Mouse (Mus musculus) cerebellum, adult 9-11 months (tissue): Measurements from ENCODE around the gene Spcs1.

ENCODE experiments used
- DNase-seq: peaks from one replicate; pipeline ENCODE4 v3.0.0; 2022

Gene Spcs1

DNA sequence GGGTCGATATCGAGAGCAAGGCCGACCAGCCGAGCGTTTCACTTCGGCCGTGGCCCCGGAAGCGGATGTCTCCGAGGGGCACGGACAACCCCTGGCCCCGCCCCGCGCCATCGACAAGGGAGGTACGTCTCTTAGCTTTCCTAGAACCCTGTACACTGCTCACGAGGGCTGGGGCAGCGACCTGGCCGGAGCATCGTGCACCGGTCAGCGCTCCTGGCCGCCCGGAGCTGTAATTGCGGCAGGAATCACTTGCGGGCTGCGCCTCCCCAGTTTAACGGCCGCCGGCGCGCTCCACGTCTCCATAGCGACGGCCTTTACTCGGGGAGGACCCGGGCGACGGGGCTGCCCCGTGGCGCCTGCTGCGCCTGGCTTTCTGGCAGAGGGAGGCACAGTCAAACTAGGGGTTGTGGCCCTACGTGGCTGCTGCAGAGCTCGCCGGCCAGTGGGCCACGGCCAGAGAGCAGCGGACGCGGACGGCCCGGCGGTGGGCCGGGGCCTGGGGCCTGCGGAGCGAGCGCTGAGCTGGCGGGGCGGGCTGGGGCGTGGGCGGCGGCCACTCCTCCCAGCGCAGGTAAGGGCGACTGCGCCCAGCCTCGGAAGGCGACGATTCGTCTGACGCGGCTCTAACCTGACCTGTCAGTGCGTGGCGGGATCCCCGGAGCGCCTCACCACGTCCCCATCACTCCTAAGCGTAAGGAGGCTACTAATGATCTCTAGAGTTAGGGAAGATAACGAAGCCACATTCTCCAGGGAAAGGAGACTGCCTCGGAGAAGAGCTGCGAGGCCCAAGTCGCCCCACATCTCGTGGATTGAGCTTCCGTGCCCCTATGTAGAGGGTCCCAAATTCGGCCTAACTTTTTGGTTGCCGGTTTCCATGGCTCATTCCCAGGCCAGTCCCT, at the start of gene Spcs1, which contains the start of gene Glt8d1:
Gene Spcs1 (minus strand): TSS at position 366 of the 899 bp plus-strand sequence.
Gene Glt8d1 (plus strand): TSS at position 94 of the 899 bp plus-strand sequence.
- DNase-seq: peak; percentile 85

DNA sequence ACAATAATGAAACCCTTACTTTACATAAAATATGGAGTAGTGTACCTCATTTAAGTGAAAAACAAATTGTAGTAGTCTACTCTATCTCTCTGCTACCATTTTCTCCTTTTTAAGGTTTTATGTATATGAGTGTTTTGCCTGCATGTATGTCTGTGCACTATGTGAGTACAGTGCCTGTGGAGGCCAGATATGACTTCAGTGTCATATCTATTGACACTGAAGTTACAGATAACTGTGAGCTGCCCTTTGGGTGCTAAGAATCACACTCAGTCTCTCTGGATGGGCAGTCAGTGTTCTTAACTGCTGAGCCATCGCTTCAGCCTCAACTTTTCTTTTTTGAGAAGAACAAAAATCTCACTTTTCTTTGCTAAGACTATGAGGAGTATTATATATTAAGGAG, 44.3 kb upstream of the Spcs1 start:
- no peak for DNase-seq

DNA sequence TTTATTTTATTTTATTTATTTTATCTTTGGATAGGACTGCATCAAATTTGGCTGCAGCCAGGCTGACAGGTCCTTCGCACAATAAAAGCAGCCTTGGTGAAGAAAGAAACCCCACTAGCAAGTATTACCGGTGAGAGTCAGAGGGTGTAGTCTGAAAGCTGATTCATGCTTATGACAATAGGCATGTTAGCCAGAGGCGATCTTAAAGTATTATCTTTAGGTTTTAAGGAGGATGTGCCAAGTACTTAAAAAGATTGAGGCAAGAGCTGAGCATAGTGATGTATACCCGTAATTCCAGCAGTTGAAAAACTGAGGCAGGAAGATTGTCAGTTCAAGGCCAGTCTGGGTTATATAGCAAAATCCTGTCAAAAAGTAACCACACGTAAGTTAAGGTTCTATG, 43.8 kb upstream of the Spcs1 start:
- no peak for DNase-seq

DNA sequence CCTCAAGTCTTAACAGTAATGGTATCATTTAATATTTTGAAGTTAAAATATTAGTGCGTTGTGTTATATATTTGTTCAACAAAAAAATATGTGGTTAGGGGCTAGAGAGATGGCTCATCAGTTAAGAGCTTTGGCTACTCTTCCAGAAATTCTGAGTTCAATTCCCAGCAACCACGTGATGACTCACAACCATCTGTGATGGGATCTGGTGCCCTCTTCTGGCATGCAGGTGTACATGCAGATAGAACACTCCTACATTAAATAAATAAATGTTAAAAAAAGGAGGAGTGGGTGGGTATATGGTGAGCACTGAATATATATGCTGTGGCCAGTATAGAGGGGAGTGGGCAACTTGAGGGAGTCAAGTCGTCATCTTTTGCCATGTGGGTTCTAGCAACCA, 24.3 kb upstream of the Spcs1 start:
- no peak for DNase-seq

DNA sequence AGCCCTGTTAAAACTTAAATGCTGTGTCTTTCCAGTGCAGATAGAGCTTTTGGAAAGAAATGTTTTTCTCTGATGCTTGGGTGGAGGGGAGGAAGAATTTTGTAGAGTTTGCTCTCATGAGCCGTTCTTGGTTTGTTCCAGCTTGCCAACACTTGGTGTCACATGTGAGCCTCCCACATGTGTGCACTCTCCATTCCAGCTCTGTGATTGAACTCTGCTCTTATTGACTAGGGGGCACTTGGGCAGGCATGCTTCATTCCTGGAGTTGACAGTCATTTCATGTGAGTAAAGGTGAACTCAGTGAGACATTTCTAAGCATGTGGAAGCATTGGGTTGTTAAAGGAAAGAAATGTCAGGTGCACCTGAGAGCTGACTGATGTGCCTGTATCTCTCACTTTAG, 21.1 kb upstream of the Spcs1 start:
- no peak for DNase-seq

DNA sequence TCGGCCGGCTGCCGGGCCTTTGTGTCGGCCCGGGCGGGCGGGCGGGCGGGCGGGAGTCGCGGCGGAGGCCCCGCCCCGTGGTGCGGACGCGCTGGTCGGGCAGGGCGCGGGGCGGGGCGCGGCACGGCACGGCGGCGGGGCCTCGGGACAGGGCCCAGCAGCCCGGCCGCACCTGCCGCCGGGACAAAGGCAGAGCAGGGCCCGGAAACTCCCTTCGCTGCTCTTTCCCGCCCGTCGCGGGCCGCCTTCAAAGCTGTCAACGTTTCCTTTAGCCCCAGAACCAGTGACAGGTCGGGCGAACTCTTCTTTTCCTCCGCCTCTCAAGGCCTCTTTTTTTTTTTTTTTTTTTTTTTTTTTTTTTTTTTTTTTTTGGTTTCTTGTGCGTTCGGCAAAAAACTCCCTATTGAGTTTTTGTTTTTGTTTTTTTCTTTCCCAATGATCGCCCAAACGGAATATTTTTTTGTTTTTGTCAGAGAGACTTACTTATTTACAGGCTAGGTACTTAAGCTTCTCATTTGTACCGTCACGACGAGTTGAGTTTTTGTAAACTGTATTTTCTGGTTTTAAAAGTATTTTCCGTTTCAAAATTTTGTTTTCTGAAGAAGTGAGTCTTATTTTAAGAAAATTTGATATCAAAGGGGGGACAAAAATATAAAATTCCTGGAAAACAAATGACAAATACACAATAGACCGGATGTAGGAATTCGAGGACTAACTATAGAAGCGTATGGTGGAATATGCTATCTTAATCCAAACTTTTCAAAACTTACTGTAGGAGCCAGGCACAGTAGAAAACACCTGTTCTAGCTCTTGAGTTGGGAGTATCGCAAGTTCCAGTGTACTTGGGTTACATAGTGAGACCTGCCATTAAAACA, 18.1 kb upstream of the Spcs1 start:
- no peak for DNase-seq

DNA sequence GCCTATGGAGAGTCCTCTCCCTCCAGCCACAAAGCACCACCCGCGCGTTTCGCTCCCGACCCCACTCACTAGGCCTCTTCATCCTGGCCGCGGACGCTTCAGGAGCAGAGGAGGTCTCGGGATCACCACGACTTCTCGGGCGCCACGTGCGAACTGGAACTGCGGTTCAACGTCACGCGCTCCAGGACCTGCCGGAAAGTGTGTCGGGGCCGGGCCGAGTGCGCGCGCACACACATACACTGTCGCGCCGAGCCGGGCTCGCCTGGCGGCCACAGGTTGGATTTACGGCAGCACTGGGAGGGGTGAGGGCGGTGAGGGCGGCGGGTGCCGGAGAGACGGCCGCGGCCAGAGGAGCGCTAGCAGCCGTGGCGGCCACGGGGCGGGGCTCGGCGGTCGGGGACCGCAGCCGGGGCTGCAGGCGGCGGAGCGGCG, 17.4 kb upstream of the Spcs1 start, which contains the start of the genes Pbrm1 and Gnl3:
Gene Pbrm1 (plus strand): TSS at position 279 of the 432 bp plus-strand sequence.
Gene Gnl3 (minus strand): TSS at position 293 of the 432 bp plus-strand sequence.
- DNase-seq: peak; percentile 97

DNA sequence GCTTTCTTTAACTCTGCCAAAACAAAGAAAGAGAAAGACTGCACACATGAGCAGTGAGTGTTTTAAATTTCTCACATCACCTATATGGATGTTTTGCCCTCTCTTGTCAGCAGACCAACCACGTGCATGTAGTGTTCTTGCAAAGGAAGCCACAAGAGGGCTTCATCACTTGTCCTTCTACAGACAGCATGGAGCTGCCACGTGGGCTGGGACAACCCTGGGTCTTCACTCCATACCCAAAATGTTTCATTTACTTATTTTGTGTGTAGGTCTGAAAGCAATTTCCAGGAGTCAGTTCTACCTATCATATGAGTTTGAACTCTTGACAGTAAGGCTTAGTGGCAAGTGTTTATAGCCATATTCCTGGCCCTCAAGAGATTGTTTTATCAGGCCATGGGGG, 16.4 kb upstream of the Spcs1 start:
- DNase-seq: no peak

DNA sequence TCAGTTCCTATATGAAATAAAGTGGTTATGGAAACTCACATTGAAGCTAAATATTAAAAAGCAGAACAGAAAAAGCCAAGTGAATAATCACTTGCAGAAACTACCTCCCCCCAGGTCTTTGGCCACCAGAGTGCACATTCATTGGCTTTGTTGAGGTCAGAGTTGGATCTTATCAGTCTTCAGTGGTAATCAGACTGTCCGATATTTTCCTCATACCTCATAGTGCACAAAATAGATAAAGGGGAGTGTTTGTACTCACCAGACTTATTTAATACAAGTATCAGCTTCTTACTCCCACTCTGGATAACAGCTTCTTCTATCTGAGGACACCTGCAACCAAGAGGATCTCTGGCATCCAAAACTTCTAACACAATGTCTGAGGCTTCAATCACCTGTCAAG, 14.6 kb upstream of the Spcs1 start:
- DNase-seq: no peak

DNA sequence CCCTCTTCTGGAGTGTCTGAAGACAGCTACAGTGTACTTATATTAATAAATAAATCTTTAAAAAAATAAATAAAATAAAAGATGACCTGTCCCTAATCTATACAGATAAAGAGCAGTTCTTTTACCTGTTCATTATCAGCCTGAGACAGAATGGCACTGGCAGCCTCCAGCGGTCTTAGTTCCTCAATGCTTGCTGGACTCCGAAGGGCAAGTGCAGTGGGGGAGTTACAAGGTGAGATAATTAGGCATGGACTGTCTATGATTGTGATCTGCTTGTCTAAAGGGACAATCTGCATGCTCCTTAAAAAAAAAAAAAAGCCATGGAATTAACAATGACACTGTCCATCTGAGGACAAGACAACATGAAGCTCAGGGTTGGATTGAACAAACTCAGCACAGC, 12.5 kb upstream of the Spcs1 start:
- no peak for DNase-seq

DNA sequence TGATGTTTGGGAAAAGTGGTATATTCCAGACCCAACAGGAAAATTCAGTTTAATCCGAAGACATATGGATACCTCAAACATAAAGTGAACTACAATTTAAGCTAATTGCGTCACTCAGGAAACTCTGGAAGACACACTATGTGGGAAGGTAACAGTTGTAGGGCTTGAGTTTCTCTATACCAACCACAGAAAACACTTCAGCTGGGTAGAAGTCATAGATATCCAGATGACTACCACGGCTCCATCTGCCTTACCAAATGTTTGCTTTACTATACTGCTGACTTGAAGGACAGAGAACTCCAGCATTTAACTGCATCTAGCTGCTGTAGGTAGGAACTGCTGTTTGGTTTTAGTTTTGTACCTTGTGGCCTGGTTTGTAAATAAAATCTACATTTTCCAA, 10.1 kb upstream of the Spcs1 start:
- DNase-seq: no peak

DNA sequence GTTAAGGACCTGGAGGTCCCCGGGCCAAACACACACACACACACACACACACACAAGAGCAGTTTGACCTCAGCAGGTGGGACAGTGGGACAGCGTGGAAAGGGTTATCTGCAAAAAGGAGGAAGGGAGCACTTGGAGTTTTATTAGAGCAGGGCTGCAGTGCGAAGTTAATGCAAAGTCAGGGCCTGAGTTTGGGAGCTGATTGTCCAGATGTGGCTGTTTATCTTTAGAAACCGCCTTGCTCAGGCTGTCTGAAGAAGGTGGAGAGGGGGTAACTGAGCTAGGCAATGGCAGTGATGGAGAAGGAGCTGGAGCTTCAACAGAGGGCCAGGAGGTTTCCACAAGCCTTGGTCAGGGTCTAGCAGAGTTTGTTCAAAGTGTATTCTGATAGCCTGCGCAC, 5.3 kb upstream of the Spcs1 start:
- DNase-seq: no peak

DNA sequence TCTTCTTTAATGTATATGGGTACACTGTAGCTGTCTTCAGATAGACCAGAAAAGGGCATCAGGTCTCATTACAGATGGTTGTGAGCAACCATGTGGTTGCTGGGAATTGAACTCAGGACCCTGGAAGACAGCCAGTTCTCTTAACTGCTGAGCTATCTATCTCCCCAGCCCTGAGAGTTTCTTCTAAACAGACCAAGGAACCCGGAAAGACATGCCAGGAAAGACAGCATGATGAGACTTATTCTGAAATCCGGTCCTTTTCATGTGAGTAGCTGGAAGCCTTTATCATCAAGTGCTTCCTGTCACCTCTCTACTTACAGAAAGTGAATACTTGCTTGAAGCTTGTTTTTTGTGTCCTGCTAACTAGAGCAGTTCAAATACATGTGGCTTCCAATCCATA, 3.1 kb upstream of the Spcs1 start:
- no peak for DNase-seq

DNA sequence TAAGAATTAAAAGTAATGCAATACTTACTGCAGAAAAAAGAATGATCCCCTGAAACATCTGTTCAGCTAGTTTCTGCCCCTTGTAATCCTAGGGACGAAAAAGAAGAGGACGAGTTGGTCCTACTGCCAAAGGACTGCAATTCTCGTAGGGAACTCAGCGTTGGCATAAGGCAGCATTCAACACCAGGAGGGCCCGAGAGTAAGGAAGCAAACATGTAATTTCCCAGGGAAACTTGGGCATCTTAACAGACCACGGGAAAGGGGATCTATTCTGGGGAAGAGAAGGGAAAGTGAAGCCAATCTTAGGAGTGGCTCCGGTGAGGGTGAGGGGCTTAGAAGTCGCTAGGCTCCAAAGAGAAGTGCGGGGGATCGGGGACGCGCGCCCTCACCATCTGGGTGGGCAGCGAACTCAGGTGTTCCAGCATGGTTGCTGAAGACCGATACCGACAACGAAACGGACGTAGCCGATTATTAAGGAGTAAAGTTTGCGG, 611 bp downstream of the Spcs1 start:
- no peak for DNase-seq

DNA sequence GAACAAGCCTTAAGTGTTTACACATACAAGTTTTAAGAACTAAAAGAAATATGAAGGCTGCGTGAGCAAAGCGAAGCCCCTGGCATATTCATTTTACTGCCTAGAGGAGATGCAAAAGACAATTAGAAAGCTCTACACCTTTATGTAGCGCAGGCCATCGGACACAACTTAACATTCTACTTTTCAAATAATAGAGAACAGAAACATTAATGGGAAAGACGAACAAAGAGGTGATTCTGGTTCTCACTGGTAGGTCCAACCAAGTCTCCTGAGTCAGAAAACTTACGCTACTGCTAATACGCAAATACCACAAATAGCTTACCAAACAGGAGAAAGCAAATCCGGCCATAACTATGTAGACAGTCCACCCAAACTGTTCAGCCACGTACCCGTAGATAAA, 1.1 kb downstream of the Spcs1 start:
- no peak for DNase-seq

DNA sequence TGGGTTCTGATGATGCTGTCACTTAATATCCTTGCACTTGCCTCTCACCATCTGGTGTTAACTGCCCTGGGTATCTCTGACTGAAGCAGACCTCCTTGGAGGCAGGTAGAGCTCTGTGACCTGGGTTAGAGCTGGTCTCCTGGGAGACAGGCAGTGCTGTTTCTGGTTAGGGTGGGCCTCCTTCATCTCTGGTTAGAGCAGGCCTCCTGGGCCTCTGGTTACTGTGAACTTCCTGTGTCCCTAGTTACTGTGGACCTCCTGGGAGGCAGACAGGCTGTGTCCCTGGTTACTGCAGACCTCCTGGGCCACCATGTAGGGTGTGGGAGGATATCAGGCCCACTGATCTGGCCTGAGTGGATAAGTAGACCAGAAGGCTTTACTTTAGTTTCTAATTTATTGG, 5.1 kb downstream of the Spcs1 start:
- DNase-seq: no peak

DNA sequence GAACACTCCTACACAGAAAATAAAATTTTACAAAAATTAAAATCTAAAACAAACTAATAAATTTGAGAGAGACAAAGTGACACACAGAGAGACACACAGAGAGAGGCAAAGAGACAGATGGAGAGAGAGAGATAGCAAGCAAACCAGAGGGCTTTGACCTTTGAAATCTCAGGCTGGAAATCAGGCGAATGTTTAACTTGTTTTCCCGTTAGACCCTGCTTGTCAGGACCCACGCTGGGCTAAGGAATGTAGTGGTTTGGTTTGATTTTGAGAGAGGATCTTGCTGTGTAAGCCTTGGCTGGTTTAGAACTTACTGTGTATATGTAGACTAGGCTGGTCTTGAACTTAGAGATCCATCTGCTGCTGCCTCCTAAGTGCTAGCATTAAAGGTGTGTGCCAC, 25.2 kb downstream of the Spcs1 start:
- no peak for DNase-seq

DNA sequence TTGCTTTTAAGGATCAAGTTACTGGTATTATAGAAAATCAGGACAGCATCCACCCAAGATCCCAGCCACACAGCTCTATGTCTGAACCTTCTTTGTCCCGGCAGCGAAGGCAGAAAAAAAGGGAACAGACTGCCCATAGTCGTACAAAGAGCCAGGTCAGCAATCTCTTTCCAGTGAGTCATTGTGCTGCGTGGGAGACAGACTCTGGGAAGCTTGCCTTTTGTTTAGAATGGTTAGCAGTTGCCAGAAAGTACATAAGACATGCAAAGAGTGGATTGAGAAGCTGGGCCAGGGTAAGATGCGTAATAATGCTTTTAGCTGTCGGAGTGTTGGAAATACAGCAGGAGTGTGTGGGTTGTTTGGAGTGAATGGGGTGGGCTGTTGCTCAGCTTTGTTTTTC, 27.3 kb downstream of the Spcs1 start:
- peak; percentile 28 for DNase-seq

DNA sequence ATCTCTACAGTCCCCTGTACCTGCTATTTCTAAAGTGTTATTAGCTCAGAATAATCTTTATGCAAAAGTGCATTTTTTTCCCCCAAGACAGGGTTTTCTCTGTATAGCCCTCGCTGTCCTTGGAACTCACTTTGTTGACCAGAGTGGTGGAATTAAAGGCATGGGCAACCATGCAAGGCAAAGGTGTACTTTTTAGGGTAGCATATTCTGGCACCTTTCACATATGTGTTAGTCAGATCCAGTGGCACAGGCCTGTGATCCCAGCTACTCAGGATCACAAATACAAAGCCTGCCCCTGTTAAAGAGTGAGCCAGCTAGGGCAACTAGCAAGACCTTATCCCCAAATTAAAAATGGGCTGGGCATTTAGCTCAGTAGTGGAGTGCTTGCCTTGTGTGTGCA, 41.1 kb downstream of the Spcs1 start:
- DNase-seq: no peak

DNA sequence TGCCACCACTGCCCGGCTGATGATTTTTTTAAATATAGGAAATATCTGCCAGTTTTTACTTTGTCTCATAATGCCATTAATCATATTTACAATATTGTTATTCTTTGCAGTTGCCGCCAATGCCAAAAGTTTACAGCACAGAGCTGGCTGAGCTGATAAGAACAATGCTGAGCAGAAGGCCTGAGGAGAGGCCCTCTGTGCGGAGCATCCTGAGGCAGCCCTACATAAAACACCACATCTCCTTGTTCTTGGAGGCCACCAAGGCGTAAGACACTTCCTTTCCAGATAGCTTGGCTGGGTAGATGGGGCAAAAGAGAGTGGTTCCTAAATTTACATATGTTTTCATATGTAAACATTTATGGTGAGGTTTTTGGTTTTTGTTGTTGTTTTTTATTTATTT, 42.4 kb downstream of the Spcs1 start:
- no peak for DNase-seq

DNA sequence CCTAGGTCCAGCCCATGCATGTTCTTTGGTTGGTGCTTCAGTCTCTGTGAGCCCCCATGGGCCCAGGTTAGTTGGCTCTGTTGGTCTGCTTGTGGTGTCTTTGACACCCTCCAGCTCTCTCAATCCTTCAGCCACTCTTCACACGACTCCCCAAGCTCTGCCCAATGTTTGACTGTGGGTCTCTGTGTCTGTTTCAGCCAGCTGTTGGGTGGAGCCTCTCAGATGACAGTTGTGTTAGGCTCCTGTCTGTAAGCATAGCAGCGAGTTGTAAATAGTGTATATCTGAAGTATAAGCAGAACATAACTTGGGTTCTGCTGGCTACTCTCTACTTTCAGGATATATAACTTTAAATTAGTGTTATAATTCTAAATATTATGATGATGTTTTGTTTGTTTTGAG, 43.0 kb downstream of the Spcs1 start:
- no peak for DNase-seq

DNA sequence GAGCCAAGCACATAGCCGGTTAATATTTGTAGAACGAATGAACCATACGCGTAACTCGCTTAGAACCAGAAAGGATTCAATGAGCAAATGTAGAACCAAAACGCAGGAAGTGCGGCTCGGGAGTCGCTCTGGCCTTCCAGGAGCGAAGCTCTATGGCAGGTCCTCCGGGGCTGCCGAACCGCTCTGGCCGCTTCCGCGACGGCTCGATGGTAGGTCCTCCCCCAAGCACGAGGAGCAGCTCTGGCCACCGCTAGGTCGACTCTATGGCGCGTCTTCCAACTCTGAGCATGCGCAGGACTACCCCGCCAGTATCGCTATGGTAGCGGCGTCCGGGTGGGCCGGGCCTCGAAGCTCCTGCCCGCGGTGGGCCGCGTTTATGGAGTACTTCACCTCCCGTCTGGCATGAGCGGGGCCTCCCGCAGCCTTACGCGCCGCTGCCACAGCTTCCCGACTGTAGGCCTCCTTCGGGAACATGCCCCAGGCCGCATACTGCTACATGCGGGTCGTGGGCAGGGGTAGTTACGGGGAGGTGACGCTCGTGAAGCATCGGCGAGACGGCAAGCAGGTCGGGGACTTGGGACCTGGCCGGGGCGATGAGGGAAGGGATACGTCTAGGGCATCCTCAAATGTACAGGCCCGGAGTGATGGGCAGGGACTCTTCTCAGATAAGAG, 50.2 kb downstream of the Spcs1 start, which contains the start of gene Nek4:
Gene Nek4 (plus strand): TSS at position 224 of the 672 bp plus-strand sequence.
- DNase-seq: peak; percentile 98

DNA sequence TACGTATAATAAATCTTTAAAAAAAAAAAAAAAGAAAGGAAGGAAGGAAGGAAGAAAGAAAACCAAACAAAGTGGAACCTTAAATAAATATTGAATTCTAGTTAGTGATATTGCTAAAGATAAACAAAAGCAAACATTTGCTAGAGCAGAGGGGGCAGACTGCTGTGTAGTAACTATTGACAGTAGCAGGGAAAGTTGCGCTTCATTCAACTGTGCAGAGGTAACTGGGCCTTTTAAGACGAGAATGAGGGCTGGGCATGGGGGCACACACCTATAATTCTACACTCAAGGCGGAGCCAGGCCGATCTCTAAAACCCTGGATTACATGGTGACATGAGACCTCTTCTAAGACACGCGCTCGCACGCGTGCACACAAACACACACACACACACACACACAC, 51.5 kb downstream of the Spcs1 start:
- no peak for DNase-seq
